Mouse (Mus musculus): ENCODE measurements around the gene Hist1h4d.
"Not testable (repeated sequence)": the region's sequence is repeated elsewhere in the genome, so short reads cannot be mapped to it uniquely, and the experiment has no call there.

The Hist1h4d gene

DNA sequence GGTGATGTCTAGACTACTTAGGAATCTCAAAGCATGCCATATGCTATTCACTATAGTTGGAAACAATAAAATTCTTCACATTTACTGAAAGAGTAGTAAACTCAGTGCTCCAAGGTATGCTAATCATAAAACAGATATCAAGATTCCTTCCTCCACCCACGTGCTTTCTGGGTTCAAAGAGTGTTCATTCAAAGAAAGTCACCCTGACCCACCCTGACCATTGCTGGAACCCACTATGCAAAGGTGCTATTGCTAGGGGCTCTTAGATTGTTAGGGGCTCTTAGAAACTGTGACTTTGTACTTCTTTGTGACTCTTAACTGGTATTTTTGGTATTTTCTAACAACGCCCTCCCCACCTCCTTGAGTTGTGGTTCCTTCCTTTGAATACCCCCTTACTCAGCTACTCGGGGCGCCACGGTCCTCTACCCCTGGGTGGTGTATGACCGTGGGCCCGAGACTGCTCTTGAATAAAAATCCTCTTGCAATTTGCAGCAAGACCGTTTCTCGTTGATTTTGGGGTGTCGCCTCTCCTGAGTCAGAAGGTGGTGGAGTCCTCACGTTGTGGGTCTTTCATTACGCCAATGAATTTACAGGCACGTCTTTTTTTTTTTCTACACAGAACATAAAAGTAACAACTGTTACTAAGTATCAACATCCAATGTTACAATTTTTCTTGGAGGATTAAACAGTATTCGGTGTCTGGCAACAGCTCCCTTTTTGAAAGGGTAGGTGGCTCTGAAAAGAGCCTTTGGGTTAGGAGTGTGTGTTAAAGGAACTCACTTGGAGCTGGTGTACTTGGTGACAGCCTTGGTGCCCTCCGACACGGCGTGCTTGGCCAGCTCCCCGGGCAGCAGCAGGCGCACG is 8.1 kb upstream of the Hist1h4d start:
- not testable (repeated sequence) for DNase-seq (ENCODE audit: low spot score)

DNA sequence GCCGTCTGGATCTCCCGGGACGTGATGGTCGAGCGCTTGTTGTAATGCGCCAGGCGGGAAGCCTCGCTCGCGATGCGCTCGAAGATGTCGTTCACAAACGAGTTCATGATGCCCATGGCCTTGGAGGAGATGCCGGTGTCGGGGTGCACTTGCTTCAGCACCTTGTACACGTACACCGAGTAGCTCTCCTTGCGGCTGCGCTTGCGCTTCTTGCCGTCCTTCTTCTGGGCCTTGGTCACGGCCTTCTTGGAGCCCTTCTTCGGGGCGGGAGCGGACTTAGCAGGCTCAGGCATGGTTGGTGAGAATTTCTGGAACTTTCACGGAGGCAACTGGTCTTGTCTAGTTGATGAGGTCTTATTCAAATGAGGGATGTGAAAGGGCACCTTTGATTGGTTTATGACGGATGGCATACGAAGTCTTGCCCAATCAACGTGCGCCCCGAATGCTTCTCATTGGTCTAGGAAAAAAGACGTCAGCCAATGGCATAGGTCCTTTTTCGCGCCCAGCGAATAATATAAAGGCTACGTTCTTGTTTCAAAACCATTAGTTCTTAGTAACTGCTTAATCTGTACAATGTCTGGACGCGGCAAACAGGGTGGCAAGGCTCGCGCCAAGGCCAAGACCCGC is 7.4 kb upstream of the Hist1h4d start, which contains the start of the genes Hist1h2bf and Hist1h2ad:
TSS of gene Hist1h2bf (minus strand) at position 299 of the 627 bp plus-strand sequence.
TSS of gene Hist1h2ad (plus strand) at position 484 of the 627 bp plus-strand sequence.
- peak; percentile 91 for DNase-seq (ENCODE audit: low spot score)

DNA sequence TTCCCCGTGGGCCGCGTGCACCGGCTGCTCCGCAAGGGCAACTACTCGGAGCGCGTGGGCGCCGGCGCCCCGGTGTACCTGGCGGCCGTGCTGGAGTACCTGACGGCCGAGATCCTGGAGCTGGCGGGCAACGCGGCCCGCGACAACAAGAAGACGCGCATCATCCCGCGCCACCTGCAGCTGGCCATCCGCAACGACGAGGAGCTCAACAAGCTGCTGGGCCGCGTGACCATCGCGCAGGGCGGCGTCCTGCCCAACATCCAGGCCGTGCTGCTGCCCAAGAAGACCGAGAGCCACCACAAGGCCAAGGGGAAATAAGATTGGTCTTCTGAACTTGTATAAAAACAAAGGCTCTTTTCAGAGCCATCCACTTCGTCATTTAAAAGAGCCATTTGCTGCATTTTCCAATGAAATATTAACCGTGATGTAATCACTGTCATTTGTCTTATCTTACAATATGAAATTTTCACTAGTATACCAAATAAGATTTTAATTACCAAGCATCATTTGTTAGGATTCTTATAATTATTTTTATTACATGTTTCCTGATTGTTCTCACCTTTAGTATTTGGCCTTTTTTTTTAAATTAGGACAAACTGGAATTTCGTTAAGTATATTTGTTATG is 6.7 kb upstream of the Hist1h4d start:
- DNase-seq (ENCODE audit: low spot score) = not testable (repeated sequence)

DNA sequence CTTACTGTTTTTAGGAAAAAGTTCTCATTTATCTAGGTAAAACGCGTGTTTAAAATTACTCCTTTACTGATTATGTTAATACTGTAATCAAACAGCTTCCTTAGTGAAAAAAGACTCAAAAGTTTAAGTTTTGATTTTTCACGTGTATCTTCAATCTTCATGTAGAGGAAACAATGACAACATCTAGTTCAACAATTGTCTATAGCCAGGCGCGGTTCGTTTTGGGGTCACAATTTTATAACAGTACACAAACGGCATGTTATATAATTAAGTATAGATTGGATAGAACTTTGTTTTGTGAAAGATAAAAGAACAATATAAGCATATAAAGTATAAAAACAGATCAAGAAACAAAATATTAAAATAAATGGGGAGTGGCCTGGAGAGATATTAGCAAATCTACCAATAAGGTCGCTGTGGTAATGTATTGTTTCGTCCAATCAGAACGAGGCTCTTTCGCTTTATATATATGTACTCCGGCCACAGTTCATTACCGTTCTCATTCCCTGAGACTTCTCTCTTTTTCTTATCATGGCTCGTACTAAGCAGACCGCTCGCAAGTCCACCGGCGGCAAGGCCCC is 6.0 kb upstream of the Hist1h4d start, which contains the start of gene Hist1h3d:
TSS of gene Hist1h3d (plus strand) at position 493 of the 581 bp plus-strand sequence.
- peak; percentile 31 for DNase-seq (ENCODE audit: low spot score)

GRCm38 (mm10) chr13:23575864-23576313 is 5.5 kb upstream of the Hist1h4d start:
- DNase-seq (ENCODE audit: low spot score) = not testable (repeated sequence)

DNA sequence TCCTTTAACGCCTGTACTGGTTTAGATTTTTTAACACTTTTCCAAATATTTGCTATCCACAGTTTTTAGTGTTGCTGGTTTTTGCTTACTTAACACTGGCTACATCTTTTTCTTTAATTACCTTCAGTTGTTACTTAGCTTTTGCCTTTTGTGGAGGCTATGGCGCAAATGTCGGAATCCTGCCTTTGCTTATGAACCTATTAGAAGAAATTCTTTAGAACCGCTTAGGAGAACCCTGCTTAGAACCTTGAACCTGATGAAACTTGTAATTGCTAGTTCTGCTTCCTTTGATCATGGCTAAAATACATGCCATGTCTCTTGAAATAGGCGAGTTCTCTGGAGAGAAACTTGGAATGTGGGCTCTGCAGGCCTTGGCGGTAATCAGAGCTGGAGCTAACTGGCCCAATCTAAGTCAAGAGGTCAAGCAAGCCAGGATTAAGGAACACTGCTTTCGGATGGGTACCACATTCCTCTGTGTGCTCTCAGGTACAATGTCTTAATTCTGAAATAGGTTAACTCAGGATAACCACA is 5.0 kb upstream of the Hist1h4d start:
- no peak for DNase-seq (ENCODE audit: low spot score)

GRCm38 (mm10) chr13:23576906-23577639 is 4.3 kb upstream of the Hist1h4d start:
- DNase-seq (ENCODE audit: low spot score) = no peak

- no peak for DNase-seq (ENCODE audit: low spot score)
Measured at GRCm38 (mm10) chr13:23577835-23578234, 3.6 kb upstream of the Hist1h4d start.

DNA sequence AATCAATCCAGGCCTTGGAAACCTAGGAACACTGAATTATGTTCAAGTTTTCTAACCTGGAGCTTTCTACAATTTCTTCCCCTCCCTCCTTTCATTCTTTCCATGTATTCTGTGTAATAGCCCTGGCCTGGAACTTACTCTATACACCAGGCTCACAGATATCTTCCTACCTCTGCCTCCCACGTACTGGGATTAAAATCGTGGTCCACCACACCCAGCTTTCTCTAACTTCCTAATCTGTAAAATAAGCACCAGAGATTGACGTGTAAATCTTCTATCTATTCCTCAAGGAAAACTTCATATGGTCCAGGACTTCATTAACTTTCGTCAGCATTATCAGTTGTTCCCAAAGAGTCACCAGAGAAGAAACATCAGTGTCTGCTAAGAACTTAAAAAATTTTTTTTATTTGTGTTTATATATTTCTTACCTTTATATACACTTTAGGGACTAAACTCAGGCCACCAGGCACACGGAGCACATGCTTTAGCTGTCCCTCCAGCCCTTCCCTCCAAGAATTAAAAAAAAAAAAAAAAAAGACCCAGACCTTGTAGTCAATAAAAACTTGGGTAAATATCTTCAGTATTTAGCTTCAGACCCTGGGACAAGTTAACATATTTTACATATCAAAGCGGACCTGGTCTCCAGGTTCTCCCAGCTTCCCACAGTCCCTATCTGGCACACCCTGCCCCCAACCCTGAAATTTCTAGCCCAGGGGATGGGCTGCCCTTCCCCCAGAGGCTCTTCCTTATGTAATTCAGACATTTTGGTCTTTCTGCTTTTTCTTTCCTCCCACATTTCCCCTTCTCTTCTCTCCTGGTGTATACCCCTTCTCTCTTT is 1.0 kb downstream of the Hist1h4d start:
- no peak for DNase-seq (ENCODE audit: low spot score)

DNA sequence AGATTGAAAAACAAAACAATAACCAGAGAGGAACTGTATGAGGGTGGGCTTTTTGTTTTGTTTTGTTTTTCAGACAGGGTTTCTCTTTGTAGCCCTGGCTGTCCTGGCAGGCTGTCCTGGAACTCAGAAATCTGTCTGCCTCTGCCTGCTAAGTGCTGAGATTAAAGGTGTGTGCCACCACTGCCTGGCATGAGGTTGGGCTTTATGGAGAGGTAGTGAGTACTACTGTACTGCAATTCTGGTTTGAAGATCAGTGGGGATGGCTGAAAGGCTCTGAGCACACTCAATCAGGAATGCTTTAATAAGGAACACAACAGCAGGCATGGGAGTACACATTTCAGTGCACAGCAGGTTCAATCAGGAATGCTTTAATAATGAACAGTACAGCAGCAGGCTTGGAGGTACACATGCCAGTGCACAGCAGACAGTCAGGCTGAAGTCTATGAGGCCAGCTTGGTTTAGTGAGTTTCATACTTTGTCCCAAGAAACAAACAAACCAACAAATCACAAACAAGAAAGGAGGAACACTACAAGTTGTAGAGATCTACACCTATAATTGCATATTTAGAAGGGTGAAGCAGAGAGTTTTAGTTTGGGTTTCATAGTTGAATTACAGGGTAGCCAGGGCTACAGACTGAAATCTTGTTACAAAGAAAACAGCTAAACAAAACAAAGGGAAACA is 2.1 kb downstream of the Hist1h4d start:
- no peak for DNase-seq (ENCODE audit: low spot score)

- DNase-seq (ENCODE audit: low spot score) = no peak
Measured at GRCm38 (mm10) chr13:23584331-23584730, 2.9 kb downstream of the Hist1h4d start.

DNA sequence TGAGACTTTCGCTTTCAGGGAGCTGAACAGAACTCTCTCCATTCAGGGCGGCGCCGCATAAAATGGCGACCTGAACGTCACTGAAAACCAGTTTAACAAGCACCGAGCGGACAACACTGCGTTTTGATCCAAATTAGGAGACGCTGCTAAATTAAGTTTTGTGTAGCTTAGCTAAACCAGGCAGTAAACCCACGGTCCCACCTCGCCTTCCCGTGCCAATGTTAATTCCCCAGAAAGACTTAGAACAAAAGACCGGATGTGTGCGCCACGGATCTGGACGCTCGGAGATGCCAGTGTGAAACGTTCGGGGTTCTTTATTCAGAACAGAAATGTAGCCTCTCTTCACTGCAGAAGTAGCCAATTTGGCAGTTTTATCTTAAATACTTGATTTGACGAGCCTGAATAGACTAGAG is 3.6 kb downstream of the Hist1h4d start:
- DNase-seq (ENCODE audit: low spot score) = peak; percentile 82

DNA sequence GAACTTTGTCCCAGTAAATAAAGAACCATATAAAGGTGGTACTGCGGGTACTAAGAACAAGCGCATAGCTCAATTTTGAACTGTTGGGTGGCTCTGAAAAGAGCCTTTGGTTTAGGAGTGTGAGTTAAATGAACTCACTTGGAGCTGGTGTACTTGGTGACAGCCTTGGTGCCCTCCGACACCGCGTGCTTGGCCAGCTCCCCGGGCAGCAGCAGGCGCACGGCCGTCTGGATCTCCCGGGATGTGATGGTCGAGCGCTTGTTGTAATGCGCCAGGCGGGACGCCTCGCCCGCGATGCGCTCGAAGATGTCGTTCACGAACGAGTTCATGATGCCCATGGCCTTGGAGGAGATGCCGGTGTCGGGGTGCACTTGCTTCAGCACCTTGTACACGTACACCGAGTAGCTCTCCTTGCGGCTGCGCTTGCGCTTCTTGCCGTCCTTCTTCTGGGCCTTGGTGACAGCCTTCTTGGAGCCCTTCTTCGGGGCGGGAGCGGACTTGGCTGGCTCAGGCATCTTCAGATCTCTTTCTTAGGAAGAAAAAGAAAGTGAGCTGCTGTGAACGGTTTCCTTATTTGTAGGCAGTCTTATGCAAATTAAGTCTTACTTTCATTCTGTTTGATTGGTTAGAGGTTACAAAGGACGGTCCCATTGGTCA is 4.2 kb downstream of the Hist1h4d start:
- peak; percentile 69 for DNase-seq (ENCODE audit: low spot score)

GRCm38 (mm10) chr13:23586099-23586939 is 4.9 kb downstream of the Hist1h4d start:
- no peak for DNase-seq (ENCODE audit: low spot score)

DNA sequence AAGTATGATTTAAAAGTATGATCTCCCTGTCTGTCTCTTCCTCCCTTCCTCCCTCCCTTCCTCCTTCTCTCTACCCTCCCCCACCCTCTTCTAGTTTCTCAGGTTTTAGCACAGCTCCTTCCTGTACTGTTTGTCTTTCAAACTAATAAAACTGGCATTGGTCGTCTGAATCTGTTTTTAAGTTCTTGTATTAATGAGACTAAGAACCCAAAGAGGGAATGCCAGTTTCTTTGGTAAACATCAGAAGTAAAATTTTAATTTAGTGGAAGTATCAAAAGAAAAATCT is 5.5 kb downstream of the Hist1h4d start:
- no peak for DNase-seq (ENCODE audit: low spot score)

- no peak for DNase-seq (ENCODE audit: low spot score)
Measured at GRCm38 (mm10) chr13:23591206-23591605, 9.8 kb downstream of the Hist1h4d start.

GRCm38 (mm10) chr13:23591886-23592285 is 10.5 kb downstream of the Hist1h4d start:
- not testable (repeated sequence) for DNase-seq (ENCODE audit: low spot score)

DNA sequence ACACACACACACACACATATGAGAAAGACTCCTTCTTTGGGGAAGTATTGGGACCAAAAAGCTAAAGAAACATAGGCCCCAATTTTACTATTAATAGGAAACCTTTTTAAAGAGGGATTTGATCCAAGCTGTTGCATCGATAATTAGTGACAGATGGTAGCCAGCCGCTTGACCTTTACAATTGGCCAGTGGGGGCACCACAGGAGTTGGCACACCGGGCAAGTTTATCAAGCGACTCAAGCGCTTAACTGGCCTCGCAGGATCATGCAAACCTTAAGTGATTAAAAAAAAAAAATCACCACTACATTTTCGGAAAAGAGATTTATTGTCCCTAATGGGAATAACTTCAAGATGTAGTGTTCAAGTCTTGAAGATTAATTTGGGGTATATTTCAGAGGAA is 11.2 kb downstream of the Hist1h4d start:
- DNase-seq (ENCODE audit: low spot score) = no peak

Data from urinary bladder, postnatal 14 days (tissue).